Mouse (Mus musculus) spleen, adult 2 months (tissue): Measurements from ENCODE around the gene Fbxo41.

Experiments used
- CTCF ChIP-seq: fragments of 200-500 bp; IDR thresholded peaks from 2 replicates; pipeline ENCODE4 v1.5.1; 2011; ENCODE audit warnings: mild to moderate bottlenecking, inconsistent platforms; ENCODE audit not compliant: insufficient read depth, insufficient read length, insufficient replicate concordance; ENCODE audit errors: extremely low read depth
- POLR2A ChIP-seq: fragments of 200-500 bp; IDR thresholded peaks from 2 replicates; pipeline ENCODE4 v1.6.1; 2011; ENCODE audit warnings: low read depth, low read length, inconsistent platforms

- TF ChIP-seq CTCF (no peak), POLR2A (no peak)
Measured at GRCm38 (mm10) chr6:85504908-85505307, 2.1 kb upstream of the Fbxo41 start.
